Mouse (Mus musculus) cerebellum, postnatal 14 days (tissue): ENCODE measurements around the gene Krt35.
A peak's percentile ranks its signal among the peaks of the same experiment; 100 is the strongest.

Experiments used
- DNase-seq, 2 experiments: peaks; one replicate each; pipeline ENCODE4 v3.0.0; 2021; ENCODE audit warnings: mixed read lengths in 2 of 2

Krt35 gene

DNA sequence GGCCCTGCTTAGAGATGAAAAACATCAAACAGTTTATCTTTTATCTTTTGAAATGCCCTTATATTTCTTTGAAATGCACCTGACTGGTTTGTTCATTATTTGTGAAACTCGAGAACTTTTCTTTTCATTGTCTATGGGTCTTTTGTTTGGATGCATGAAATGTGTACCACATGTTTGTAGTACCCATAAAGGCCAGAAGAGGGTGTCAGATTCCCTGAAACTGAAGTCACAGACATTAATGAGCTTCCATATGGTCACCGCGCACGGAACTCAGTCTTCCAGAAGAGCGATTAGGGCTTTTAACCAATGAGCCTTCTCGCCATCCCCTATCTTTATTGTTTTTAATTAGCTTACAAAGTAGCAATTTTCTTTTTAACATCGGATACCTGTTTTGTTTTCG, 37.2 kb downstream of the Krt35 start:
- peak; percentile 23 to 47 for DNase-seq

DNA sequence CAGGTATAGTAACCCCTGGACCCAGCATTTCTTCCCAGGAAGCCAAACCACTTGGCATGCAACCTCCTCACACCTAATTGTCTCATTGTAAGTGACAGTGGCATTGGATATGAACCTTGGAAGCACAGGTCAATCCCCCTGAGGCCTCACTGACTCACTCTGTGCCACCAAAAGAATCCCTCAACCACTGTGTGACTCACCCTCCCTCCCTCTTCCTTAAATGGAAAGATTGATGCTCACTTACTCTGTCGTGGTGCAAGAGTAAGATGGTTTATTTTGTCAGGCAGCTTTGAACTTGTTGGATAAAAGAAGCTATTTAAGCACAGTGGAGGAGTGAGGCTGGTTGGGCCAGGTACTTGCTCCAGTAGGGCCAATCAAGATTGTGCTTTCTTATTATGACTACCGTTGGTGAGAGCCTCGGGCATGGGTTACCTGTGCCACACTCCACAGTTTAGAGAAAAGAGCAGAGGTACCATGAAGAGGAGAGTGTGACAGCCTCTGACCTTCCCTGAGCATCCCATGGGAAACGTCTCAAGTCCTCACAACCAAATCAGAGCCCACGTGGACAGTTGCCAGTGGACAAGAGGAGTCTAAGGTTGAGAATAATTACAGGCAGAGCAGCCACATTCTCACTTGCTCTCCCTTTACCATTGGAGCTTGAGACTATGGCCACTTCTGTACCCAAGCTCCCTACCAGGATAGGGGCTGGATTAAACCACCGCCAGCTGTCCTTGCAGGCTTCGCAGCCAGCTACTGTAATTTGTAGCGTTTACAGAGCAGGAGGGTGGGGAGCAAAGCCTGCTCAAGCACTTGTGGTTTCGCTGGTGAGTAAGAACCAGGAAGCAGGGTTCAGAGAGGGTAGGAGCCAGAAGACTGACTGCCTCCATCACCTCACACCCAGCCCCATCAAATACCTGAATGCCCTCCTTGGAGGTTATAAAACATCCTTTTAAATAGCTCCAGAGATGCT, 40.1 kb downstream of the Krt35 start:
- peak in 1 of 2 experiments; percentile 17 for DNase-seq

DNA sequence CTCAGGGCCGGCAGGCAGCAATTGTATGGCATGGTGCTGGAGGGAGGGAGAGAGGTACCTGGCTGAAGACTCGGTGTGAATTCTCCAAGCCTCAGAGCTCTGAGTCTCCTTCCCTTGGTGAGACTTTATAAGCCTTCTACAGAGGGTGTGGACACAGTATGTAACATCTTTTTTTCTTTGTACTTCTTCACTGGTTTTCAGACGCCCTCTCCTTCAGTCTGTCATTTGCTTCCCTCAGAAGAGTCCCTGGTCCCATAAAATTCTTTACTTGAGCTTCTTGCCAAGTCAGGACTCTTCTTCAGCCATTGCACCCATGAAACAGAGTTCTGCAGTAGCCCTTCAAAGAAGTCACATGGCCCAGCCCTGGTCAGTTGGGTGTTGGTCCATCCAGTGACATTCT, 45.6 kb downstream of the Krt35 start, which contains the start of gene Krt31:
Krt31 (minus strand) TSS at position 101 of the 400 bp plus-strand sequence.
- no peak for DNase-seq

DNA sequence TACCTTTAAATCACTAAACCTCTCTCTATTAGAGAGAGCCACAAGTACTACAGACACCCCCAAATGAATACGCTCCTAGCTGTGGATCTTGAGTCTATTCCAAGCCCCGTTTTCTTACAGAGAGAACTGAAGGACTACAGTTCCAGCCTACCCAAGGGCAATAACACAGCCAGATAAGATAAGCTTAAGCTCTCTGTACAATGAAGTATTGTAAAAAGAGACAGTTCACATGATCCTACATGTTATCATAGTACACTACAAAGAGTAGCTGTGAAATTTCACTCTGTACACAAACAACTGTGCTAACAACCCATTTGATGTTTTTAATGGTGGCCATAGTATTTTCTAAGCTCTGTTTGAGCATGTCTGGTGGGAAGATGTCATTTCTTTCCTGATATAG, 48.8 kb downstream of the Krt35 start:
- DNase-seq = no peak

DNA sequence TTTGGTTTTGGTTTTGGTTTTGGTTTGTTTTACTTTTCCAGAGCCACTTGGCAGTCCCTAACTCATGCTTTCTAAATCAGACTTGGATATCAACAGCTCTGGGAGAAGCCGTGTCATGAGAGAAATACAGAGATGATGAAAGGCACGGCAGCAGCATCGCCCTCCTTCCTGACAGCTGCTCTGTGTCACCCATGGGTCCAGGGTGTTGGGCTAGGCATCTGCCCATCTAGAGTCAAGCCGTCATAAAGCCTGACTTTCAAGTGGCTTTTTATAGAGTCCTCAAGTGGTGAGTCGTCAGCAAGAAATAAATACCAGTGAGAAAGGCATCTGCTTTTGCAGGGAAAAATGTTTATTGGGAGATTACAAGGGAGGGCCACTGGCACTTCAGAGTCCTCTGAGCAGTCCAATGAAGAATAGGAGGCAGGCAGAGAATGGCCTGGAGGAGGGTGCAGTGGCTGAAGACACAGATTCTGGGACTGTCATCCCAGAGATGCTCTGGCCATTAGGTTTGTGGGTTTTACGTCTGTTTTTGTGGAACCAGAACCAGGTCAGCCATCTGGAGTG, 49.7 kb downstream of the Krt35 start:
- DNase-seq = no peak
